Mouse (Mus musculus): ENCODE results near the gene Adamts14. TPM values are rescaled to one million over a fixed set of nuclear protein-coding genes. Genes with fewer than 3 reads are reported as not detected.
A peak's percentile ranks its signal among the peaks of the same experiment; 100 is the strongest.

Gene Adamts14
- polyA plus RNA-seq, 1 experiment: 0.23 TPM

- no peak for DNase-seq
- Histone ChIP-seq H3K27ac (ENCODE audit: insufficient read depth, low read length) (no peak overlapping the region), H3K27me3 (ENCODE audit: control insufficient read depth, insufficient read depth, low read length) (peaks cover 1% of the 10 kb centered on the region; the same call in 1 of the 2 replicates), H3K4me3 (replicated peaks; ENCODE audit: insufficient read depth, low read depth, low read length) (no peak overlapping the region), H3K4me1 (ENCODE audit: control insufficient read depth, insufficient read depth, low read length) (peaks cover 12% of the 10 kb centered on the region)
- TF ChIP-seq CTCF (IDR thresholded peaks at IDR 0.05; ENCODE audit: borderline replicate concordance, insufficient read depth, low read depth, low read length) (no peak), POLR2A (IDR thresholded peaks at IDR 0.05; ENCODE audit: borderline replicate concordance, insufficient read depth, low read length) (no peak)
- 92% methylated on average over 9 of the region's 9 CpGs for WGBS
These were observed 16.6 kb downstream of the Adamts14 start for GRCm38 (mm10) chr10:61256665-61257064.

DNA sequence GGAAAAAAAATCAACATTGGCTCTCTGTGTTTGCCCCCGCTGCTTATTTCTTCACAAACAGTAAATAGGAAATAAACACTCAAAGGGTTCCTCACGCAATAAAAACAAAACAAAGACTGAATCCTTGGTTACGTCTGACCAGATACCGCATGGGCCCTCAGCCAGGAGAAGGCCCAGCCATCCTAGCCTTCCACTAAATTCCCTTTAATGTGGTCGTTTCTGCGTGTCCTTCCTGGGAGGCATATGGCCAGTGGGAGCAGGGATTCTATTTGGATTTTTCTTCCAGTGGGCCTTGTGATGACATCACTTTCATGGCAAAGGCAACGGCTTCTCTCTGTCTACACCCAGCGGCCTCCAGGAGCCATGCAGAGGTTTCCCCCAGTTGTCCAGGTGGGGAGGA, 18.0 kb downstream of the Adamts14 start:
- no peak for TF ChIP-seq POLR2A (IDR thresholded peaks at IDR 0.05; ENCODE audit: borderline replicate concordance, insufficient read depth, low read length)
- TF ChIP-seq CTCF (IDR thresholded peaks at IDR 0.05; ENCODE audit: borderline replicate concordance, insufficient read depth, low read depth, low read length): no peak
- Histone ChIP-seq H3K27ac (ENCODE audit: insufficient read depth, low read length) (no peak overlapping the region), H3K27me3 (ENCODE audit: control insufficient read depth, insufficient read depth, low read length) (peaks cover 1% of the 10 kb centered on the region; the same call in 1 of the 2 replicates), H3K4me1 (ENCODE audit: control insufficient read depth, insufficient read depth, low read length) (peaks cover 10% of the 10 kb centered on the region), H3K4me3 (replicated peaks; ENCODE audit: insufficient read depth, low read depth, low read length) (no peak overlapping the region)
- 22% methylated on average over 8 of the region's 8 CpGs for WGBS
- no peak for DNase-seq

DNA sequence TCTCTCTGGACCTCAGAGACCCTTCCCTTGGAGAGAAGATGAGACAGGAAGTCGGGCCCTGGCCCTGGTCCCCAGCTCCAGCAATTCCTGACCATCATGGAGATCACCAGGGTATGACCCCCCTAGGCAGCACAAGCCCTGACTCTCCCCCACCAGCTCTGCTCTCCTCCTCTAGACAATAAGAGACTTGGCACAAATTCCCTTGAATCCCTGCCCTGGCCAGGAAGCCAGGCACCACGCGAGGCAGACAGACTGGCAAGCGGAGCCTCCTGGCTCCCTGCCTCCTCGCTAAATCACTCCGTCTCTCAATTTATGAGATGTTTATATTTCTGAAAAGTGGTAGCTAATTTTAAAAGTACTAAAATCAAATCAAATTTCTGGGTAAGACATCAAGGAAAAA, 18.5 kb downstream of the Adamts14 start:
- TF ChIP-seq POLR2A (IDR thresholded peaks at IDR 0.05; ENCODE audit: borderline replicate concordance, insufficient read depth, low read length): no peak
- no peak for TF ChIP-seq CTCF (IDR thresholded peaks at IDR 0.05; ENCODE audit: borderline replicate concordance, insufficient read depth, low read depth, low read length)
- WGBS: 6% methylated on average over 6 of the region's 6 CpGs
- Histone ChIP-seq H3K4me3 (replicated peaks; ENCODE audit: insufficient read depth, low read depth, low read length) (no peak overlapping the region), H3K4me1 (ENCODE audit: control insufficient read depth, insufficient read depth, low read length) (peaks cover 10% of the 10 kb centered on the region), H3K27ac (ENCODE audit: insufficient read depth, low read length) (no peak overlapping the region), H3K27me3 (ENCODE audit: control insufficient read depth, insufficient read depth, low read length) (peaks cover 1% of the 10 kb centered on the region; the same call in 1 of the 2 replicates)
- DNase-seq: peak; percentile 79 to 87

- no peaks in the 10 kb centered on the region for H3K27me3 ChIP-seq (ENCODE audit: control insufficient read depth, insufficient read depth, low read length)
- no peak overlapping the region for H3K4me3 ChIP-seq (replicated peaks; ENCODE audit: insufficient read depth, low read depth, low read length)
- peaks cover 7% of the 10 kb centered on the region for H3K4me1 ChIP-seq (ENCODE audit: control insufficient read depth, insufficient read depth, low read length)
- 84% methylated on average over 2 of the region's 2 CpGs for WGBS
- no peak overlapping the region for H3K27ac ChIP-seq (ENCODE audit: insufficient read depth, low read length)
- DNase-seq: no peak
- TF ChIP-seq POLR2A (IDR thresholded peaks at IDR 0.05; ENCODE audit: borderline replicate concordance, insufficient read depth, low read length): no peak
- TF ChIP-seq CTCF (IDR thresholded peaks at IDR 0.05; ENCODE audit: borderline replicate concordance, insufficient read depth, low read depth, low read length): no peak
These were observed 23.3 kb downstream of the Adamts14 start for GRCm38 (mm10) chr10:61249951-61250350.

DNA sequence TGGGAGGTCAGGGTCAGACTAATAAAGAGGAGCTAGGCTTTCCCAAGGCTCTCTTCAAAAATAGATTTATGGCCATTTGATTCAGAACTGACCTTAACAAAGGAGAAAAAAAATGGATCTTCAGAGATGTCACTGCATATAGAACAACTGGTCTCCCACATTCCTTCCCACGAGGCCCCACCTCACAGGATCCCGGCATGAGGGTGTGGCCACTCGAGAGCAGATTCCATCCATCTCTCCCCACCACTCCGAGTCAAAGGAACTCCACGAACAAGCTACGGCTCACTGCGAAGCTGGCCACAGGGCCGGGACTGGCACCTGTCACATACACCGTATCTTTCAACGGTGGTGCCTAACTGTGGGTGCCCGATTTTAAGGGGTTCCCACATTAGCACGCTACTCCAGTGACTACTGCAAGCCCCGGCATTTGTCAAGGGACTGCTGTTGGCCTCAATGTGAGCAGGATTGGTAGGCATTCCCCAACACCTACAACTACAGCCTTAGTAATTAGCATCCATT, 24.6 kb downstream of the Adamts14 start:
- no peak for DNase-seq
- H3K27me3 ChIP-seq (ENCODE audit: control insufficient read depth, insufficient read depth, low read length): no peaks in the 10 kb centered on the region
- no peak overlapping the region for H3K27ac ChIP-seq (ENCODE audit: insufficient read depth, low read length)
- H3K4me3 ChIP-seq (replicated peaks; ENCODE audit: insufficient read depth, low read depth, low read length): no peak overlapping the region
- WGBS: 95% methylated on average over 13 of the region's 13 CpGs
- no peak for TF ChIP-seq POLR2A (IDR thresholded peaks at IDR 0.05; ENCODE audit: borderline replicate concordance, insufficient read depth, low read length)
- no peak for TF ChIP-seq CTCF (IDR thresholded peaks at IDR 0.05; ENCODE audit: borderline replicate concordance, insufficient read depth, low read depth, low read length)
- H3K4me1 ChIP-seq (ENCODE audit: control insufficient read depth, insufficient read depth, low read length): no peaks in the 10 kb centered on the region

- Histone ChIP-seq H3K27me3 (ENCODE audit: control insufficient read depth, insufficient read depth, low read length) (no peaks in the 10 kb centered on the region), H3K27ac (ENCODE audit: insufficient read depth, low read length) (no peak overlapping the region), H3K4me1 (ENCODE audit: control insufficient read depth, insufficient read depth, low read length) (no peaks in the 10 kb centered on the region), H3K4me3 (replicated peaks; ENCODE audit: insufficient read depth, low read depth, low read length) (no peak overlapping the region)
- no peak for DNase-seq
- TF ChIP-seq POLR2A (IDR thresholded peaks at IDR 0.05; ENCODE audit: borderline replicate concordance, insufficient read depth, low read length): no peak
- no peak for TF ChIP-seq CTCF (IDR thresholded peaks at IDR 0.05; ENCODE audit: borderline replicate concordance, insufficient read depth, low read depth, low read length)
- 64% methylated on average over 6 of the region's 6 CpGs for WGBS
These were observed 26.9 kb downstream of the Adamts14 start for GRCm38 (mm10) chr10:61246288-61246687.

DNA sequence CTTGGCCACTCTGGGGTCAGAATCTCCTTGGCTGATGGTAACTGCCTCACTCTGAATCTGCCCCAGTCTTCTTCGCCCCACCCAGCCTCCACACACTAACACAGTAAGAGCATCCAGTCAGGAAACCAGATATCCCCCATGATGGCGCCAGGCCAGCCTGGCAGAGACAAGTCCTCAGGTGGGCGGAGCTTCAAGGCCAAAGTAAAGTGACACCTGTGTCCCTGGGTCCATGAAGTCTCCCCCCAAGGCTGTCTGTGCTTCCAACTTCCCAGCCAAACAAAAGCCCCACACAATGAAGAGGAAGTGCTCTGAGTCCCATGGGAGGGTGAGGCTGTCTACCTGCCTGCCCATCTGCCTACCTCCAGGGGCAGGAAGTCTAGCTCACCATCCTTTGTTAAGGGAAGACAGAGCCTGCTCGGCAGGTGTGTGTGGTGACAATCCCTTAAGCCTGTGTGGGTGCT, 31.2 kb downstream of the Adamts14 start:
- 84% methylated on average over 4 of the region's 4 CpGs for WGBS
- TF ChIP-seq CTCF (IDR thresholded peaks at IDR 0.05; ENCODE audit: borderline replicate concordance, insufficient read depth, low read depth, low read length): no peak
- no peak for TF ChIP-seq POLR2A (IDR thresholded peaks at IDR 0.05; ENCODE audit: borderline replicate concordance, insufficient read depth, low read length)
- Histone ChIP-seq H3K27ac (ENCODE audit: insufficient read depth, low read length) (no peak overlapping the region), H3K27me3 (ENCODE audit: control insufficient read depth, insufficient read depth, low read length) (no peaks in the 10 kb centered on the region), H3K4me3 (replicated peaks; ENCODE audit: insufficient read depth, low read depth, low read length) (no peak overlapping the region), H3K4me1 (ENCODE audit: control insufficient read depth, insufficient read depth, low read length) (peaks cover 11% of the 10 kb centered on the region)
- no peak for DNase-seq

GRCm38 (mm10) chr10:61240108-61240920, 32.9 kb downstream of the Adamts14 start:
- Histone ChIP-seq H3K4me3 (replicated peaks; ENCODE audit: insufficient read depth, low read depth, low read length) (no peak overlapping the region), H3K27me3 (ENCODE audit: control insufficient read depth, insufficient read depth, low read length) (no peaks in the 10 kb centered on the region), H3K27ac (ENCODE audit: insufficient read depth, low read length) (no peak overlapping the region), H3K4me1 (ENCODE audit: control insufficient read depth, insufficient read depth, low read length) (peaks cover 11% of the 10 kb centered on the region)
- no peak for DNase-seq
- WGBS: 48% methylated on average over 14 of the region's 14 CpGs
- no peak for TF ChIP-seq POLR2A (IDR thresholded peaks at IDR 0.05; ENCODE audit: borderline replicate concordance, insufficient read depth, low read length)
- no peak for TF ChIP-seq CTCF (IDR thresholded peaks at IDR 0.05; ENCODE audit: borderline replicate concordance, insufficient read depth, low read depth, low read length)

Data from cerebellum, adult 2 months (tissue).